Mouse (Mus musculus): ENCODE measurements around the gene Slfn8.
A peak's percentile ranks its signal among the peaks of the same experiment; 100 is the strongest.
"Not testable (repeated sequence)": the region's sequence is repeated elsewhere in the genome, so short reads cannot be mapped to it uniquely, and the experiment has no call there.

- not testable (repeated sequence) for TF ChIP-seq CTCF (IDR thresholded peaks at IDR 0.05; ENCODE audit: borderline replicate concordance, insufficient read depth, low read length)
- TF ChIP-seq POLR2A (IDR thresholded peaks at IDR 0.05; ENCODE audit: low read depth, low read length) = peak; percentile 49
Observed at GRCm38 (mm10) chr11:82990612-82991385, 29.8 kb downstream of the Slfn8 start.

Data from embryonic fibroblast, embryonic 13.5 days (primary cell).